Mouse (Mus musculus): ENCODE results near the gene Gm340.

The Gm340 gene

DNA sequence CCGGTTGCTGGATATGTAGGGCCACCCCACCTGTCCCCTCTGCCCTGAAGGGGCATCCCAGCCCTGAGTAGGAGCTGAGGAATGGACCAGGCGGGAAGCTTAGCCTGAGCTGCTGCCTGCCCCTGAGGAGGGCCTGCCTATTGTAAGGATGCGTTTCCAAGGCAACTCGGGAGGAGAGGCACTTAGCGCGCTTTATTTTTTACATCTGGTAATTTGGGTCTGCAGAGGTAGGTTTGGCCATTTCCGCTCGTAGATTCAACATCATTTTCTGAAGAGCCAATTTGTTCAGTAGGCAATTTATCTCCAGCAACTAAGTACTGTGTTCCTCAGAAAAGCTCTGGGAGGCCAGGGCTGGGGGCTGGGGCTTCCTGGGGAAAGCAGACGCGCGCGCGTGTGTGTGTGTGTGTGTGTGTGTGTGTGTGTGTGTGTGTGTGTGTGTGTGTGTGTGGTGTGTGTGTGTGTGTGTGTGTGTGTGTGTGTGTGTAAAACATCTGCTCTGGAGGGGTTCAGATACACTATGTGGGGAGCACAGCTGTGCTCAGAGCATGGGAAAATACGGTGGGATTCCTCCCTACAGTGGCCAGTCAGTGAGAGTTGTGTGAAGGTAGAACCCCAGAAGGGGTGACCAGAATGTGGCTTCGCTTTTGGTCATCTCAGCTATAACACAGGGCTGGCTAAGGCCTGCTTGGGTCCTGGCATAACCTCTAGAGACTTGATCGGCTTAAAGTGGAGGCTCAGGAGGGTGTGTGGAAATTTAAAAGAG, 31.3 kb downstream of the Gm340 start:
- DNase-seq (ENCODE audit: low spot score in 2 of 2), result no peak

- no peak for DNase-seq (ENCODE audit: low spot score in 2 of 2)
These were observed 33.5 kb downstream of the Gm340 start for GRCm38 (mm10) chr19:41615606-41616224.

GRCm38 (mm10) chr19:41616274-41616673, 34.1 kb downstream of the Gm340 start:
- no peak for DNase-seq (ENCODE audit: low spot score in 2 of 2)

DNA sequence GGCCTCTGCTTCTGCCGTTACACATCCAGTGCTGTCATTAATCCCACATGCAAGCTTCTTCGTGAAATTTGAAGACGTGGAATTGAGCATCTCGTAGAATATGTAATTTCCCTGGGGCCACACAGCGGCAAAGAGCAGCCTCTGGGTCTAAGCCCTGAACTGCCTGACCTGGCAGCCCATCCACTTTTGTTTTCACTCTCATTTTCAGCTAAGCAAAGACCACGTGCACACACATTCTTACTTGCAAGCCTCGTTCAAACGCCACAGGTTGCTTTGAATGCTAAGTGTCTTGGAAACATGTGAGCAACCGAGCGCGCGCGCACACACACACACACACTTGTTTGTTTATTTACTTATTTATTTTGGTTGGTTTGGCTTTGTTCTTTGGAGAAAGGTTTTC, 34.9 kb downstream of the Gm340 start:
- no peak for DNase-seq (ENCODE audit: low spot score in 2 of 2)

DNA sequence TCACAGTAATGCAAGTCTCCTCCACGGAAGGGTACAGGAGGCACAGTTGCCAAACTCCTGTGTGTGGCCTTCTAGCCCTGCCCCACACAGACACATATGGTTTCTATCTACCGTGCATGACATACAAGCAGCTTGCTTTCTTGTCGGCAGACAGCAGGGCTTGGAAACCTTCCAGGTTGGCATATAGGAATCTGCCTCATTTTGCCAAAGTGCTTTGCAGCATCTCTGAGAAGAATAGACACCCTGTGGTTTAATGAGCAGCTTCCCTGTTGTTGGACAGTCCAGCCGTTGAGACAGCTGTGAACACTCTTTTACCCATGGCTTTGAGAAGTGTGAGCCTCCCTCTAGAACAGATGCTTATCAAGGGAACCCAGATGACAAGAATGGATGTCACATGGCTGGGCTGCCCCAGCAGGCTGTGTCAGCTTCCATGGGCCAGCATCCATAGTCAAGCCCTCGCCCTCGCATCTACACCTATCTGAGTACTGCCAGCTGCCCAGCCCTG, 36.0 kb downstream of the Gm340 start:
- DNase-seq (ENCODE audit: low spot score in 2 of 2), result no peak

GRCm38 (mm10) chr19:41618771-41619385, 36.7 kb downstream of the Gm340 start:
- no peak for DNase-seq (ENCODE audit: low spot score in 2 of 2)

GRCm38 (mm10) chr19:41620366-41621092, 38.4 kb downstream of the Gm340 start:
- DNase-seq (ENCODE audit: low spot score in 2 of 2), result no peak

GRCm38 (mm10) chr19:41628970-41629369, 46.8 kb downstream of the Gm340 start:
- no peak for DNase-seq (ENCODE audit: low spot score in 2 of 2)

GRCm38 (mm10) chr19:41629532-41629931, 47.4 kb downstream of the Gm340 start:
- DNase-seq (ENCODE audit: low spot score in 2 of 2), result peak; percentile 35 to 76

GRCm38 (mm10) chr19:41634099-41634498, 51.9 kb downstream of the Gm340 start:
- no peak for DNase-seq (ENCODE audit: low spot score in 2 of 2)

GRCm38 (mm10) chr19:41634999-41635398, 52.8 kb downstream of the Gm340 start:
- DNase-seq (ENCODE audit: low spot score in 2 of 2), result no peak
